Mouse (Mus musculus) lung, embryonic 14.5 days (tissue): ENCODE data around the gene Uqcc3. TPM values are rescaled to one million over a fixed set of nuclear protein-coding genes. Genes with fewer than 3 reads are reported as not detected.
"Not testable (repeated sequence)": the region's sequence is repeated elsewhere in the genome, so short reads cannot be mapped to it uniquely, and the experiment has no call there.

Experiments
- ATAC-seq: fragments of 200-750 bp; cut with Nextera tagmentation; 2 replicates; pipeline ENCODE4 v1.8.0; 2017; ENCODE audit warnings: mild to moderate bottlenecking, moderate TSS enrichment, moderate library complexity; ENCODE audit not compliant: insufficient read depth
- DNase-seq: peaks from one replicate; pipeline ENCODE4 v3.0.0-alpha.2; 2015
- H3K27ac ChIP-seq: fragments of 300-500 bp; sonication (generic); 2 replicates; pipeline ENCODE4 v1.5.1; 2014; ENCODE audit warnings: low read depth, mild to moderate bottlenecking, moderate library complexity
- H3K27me3 ChIP-seq: fragments of 300-500 bp; sonication (generic); 2 replicates; pipeline ENCODE4 v1.6.1; 2014; ENCODE audit warnings: low read length, control low read depth; ENCODE audit not compliant: insufficient read depth
- H3K36me3 ChIP-seq: fragments of 300-500 bp; sonication (generic); 2 replicates; pipeline ENCODE4 v1.6.1; 2014; ENCODE audit warnings: control low read depth; ENCODE audit not compliant: insufficient read depth
- H3K4me1 ChIP-seq: fragments of 300-500 bp; sonication (generic); 2 replicates; pipeline ENCODE4 v1.6.1; 2014; ENCODE audit warnings: antibody characterized with exemption, control low read depth; ENCODE audit not compliant: insufficient read depth
- H3K4me2 ChIP-seq: fragments of 300-500 bp; sonication (generic); 2 replicates; pipeline ENCODE4 v1.6.1; 2014; ENCODE audit warnings: mild to moderate bottlenecking
- H3K4me3 ChIP-seq: fragments of 300-500 bp; sonication (generic); 2 replicates; pipeline ENCODE4 v1.5.1; 2014; ENCODE audit warnings: low read depth, low read length
- H3K9ac ChIP-seq: fragments of 300-500 bp; sonication (generic); 2 replicates; pipeline ENCODE4 v1.6.1; 2014
- H3K9me3 ChIP-seq: fragments of 300-500 bp; sonication (generic); 2 replicates; pipeline ENCODE4 v1.6.1; 2016; ENCODE audit warnings: low read depth, low read length, control low read depth
- CTCF ChIP-seq: IDR thresholded peaks from 2 replicates; pipeline ENCODE4 v1.5.1; 2016; ENCODE audit warnings: antibody characterized with exemption, low read depth
- WGBS: fragments of 180-500 bp; shearing (Covaris S2); extraction: QIAGEN DNeasy Blood & Tissue Kit; methylation state at CpG from one replicate; pipeline ENCODE4 v1.1.7; 2014; 5-methylcytosine and 5-hydroxymethylcytosine counted together
- polyA plus RNA-seq: library from polyadenylated mRNA; unstranded; fragments of >200 nt; fragmentation: Nextera tagmentation; extraction: Ambion mirVana; gene quantifications from 2 replicates; pipeline ENCODE4 v1.2.1, GENCODE M21; 2014

Gene Uqcc3
- polyA plus RNA-seq, 1 experiment from 2014 or later: 53.9 TPM

GRCm38 (mm10) chr19:8908531-8908930 lies 27.8 kb upstream of the Uqcc3 start:
- no peak for DNase-seq
- no peaks in the 10 kb centered on the region for H3K4me1 ChIP-seq
- no peak for TF ChIP-seq CTCF
- peaks cover 99% of the 10 kb centered on the region for H3K36me3 ChIP-seq
- H3K27ac ChIP-seq: no peak overlapping the region
- H3K27me3 ChIP-seq: no peaks in the 10 kb centered on the region
- ATAC-seq: no peak
- H3K4me3 ChIP-seq: no peak overlapping the region
- no peak overlapping the region for H3K9ac ChIP-seq
- H3K9me3 ChIP-seq: no peaks in the 10 kb centered on the region
- no peak overlapping the region for H3K4me2 ChIP-seq
- 87% methylated on average over 6 of the region's 6 CpGs for whole genome bisulfite sequencing

GRCm38 (mm10) chr19:8903412-8903811 lies 22.7 kb upstream of the Uqcc3 start:
- 86% methylated on average over 5 of the region's 5 CpGs for WGBS
- no peak overlapping the region for H3K4me2 ChIP-seq
- no peak for DNase-seq

GRCm38 (mm10) chr19:8899079-8899478 lies 18.4 kb upstream of the Uqcc3 start:
- H3K9ac ChIP-seq: peak overlapping the region; percentile 96
- WGBS: 26% methylated on average over 3 of the region's 3 CpGs
- no peaks in the 10 kb centered on the region for H3K9me3 ChIP-seq
- H3K4me1 ChIP-seq: 0 out of 2 replicates have a peak, but pooled peaks cover 10% of the 10 kb centered on the region
- H3K36me3 ChIP-seq: peaks cover 59% of the 10 kb centered on the region
- no peak for TF ChIP-seq CTCF
- no peak overlapping the region; the same call in 1 of the 2 replicates for H3K27ac ChIP-seq
- DNase-seq: peak; percentile 39
- H3K4me3 ChIP-seq: peak overlapping the region; percentile 89
- no peaks in the 10 kb centered on the region for H3K27me3 ChIP-seq
- peak overlapping the region; percentile 75 for H3K4me2 ChIP-seq
- ATAC-seq: no peak

More at GRCm38 (mm10) chr19:8903412-8903811, 22.7 kb upstream of the Uqcc3 start:
- H3K36me3 ChIP-seq: peaks cover 71% of the 10 kb centered on the region
- ATAC-seq: no peak
- no peaks in the 10 kb centered on the region for H3K27me3 ChIP-seq
- H3K4me1 ChIP-seq: 0 out of 2 replicates have a peak, but pooled peaks cover 5% of the 10 kb centered on the region
- no peak for TF ChIP-seq CTCF
- H3K4me3 ChIP-seq: no peak overlapping the region
- no peaks in the 10 kb centered on the region for H3K9me3 ChIP-seq
- H3K9ac ChIP-seq: no peak overlapping the region
- H3K27ac ChIP-seq: no peak overlapping the region

GRCm38 (mm10) chr19:8898576-8898975 lies 17.9 kb upstream of the Uqcc3 start:
- Histone ChIP-seq H3K27ac (peak overlapping the region; percentile 81), H3K36me3 (peaks cover 53% of the 10 kb centered on the region), H3K9me3 (no peaks in the 10 kb centered on the region), H3K4me1 (peaks cover 14% of the 10 kb centered on the region; the same call in 1 of the 2 replicates), H3K4me3 (peak overlapping the region; percentile 89), H3K27me3 (no peaks in the 10 kb centered on the region), H3K9ac (peak overlapping the region; percentile 96), H3K4me2 (peak overlapping the region; percentile 75)
- peak; percentile 28 for DNase-seq
- WGBS: 4% methylated on average over 13 of the region's 13 CpGs
- no peak for ATAC-seq
- TF ChIP-seq CTCF: no peak

GRCm38 (mm10) chr19:8897865-8898495 lies 17.3 kb upstream of the Uqcc3 start, which contains the start of gene Ganab:
TSS of gene Ganab (plus strand) at chr19:8898071.
- Histone ChIP-seq H3K27ac (peak within 1 kb of the TSS; percentile 86), H3K4me1 (peaks cover 16% of the 10 kb centered on the region; the same call in 1 of the 2 replicates), H3K36me3 (peaks cover 48% of the 10 kb centered on the region), H3K4me2 (peak within 1 kb of the TSS; percentile 75), H3K9ac (peak within 1 kb of the TSS; percentile 96), H3K27me3 (no peaks in the 10 kb centered on the region), H3K9me3 (no peaks in the 10 kb centered on the region), H3K4me3 (peak within 1 kb of the TSS; percentile 89)
- under 1% methylated on average over 53 of the region's 53 CpGs for WGBS
- peak; percentile 99 for DNase-seq
- TF ChIP-seq CTCF: no peak
- peak; percentile 99 for ATAC-seq

GRCm38 (mm10) chr19:8897211-8897864 lies 16.6 kb upstream of the Uqcc3 start:
- Histone ChIP-seq H3K27ac (peak overlapping the region; percentile 86), H3K9ac (peak overlapping the region; percentile 96), H3K4me1 (peaks cover 16% of the 10 kb centered on the region), H3K36me3 (peaks cover 42% of the 10 kb centered on the region), H3K4me3 (peak overlapping the region; percentile 89), H3K4me2 (peak overlapping the region; percentile 65)
- WGBS: 21% methylated on average over 21 of the region's 21 CpGs
- peak; percentile 62 for ATAC-seq
- not testable (repeated sequence) for H3K27me3 ChIP-seq, H3K9me3 ChIP-seq
- DNase-seq: peak; percentile 60

- ATAC-seq, H3K4me2 ChIP-seq, H3K9me3 ChIP-seq, H3K27me3 ChIP-seq, H3K4me3 ChIP-seq, H3K27ac ChIP-seq, H3K9ac ChIP-seq, DNase-seq: not testable (repeated sequence)
- Histone ChIP-seq H3K36me3 (peaks cover 38% of the 10 kb centered on the region), H3K4me1 (peaks cover 16% of the 10 kb centered on the region)
- 84% methylated on average over 5 of the region's 5 CpGs for WGBS
Measured at GRCm38 (mm10) chr19:8896231-8896630, 15.5 kb upstream of the Uqcc3 start.
